Mouse (Mus musculus) C2C12 (cell line): ENCODE measurements at regions not wholly inside any gene's neighbourhood (a gene's known extent, or its start where the extent isn't known, plus 50 kb on each side); places are given as distances from the start of the nearest gene placed in this dataset.

ENCODE experiments used
- CEBPB ChIP-seq: IDR thresholded peaks from one replicate; pipeline ENCODE4 v1.6.1; 2011; ENCODE audit warnings: low read depth, mild to moderate bottlenecking, control low read depth, moderate library complexity
- CTCF ChIP-seq: IDR thresholded peaks from one replicate; pipeline ENCODE4 v1.5.1; 2011; ENCODE audit not compliant: control insufficient read depth, insufficient read depth, insufficient read length
- MAX ChIP-seq: IDR thresholded peaks from one replicate; pipeline ENCODE4 v1.6.1; 2011; ENCODE audit warnings: mild to moderate bottlenecking, control low read depth
- MYOG ChIP-seq: IDR thresholded peaks from one replicate; pipeline ENCODE4 v1.6.1; 2011; ENCODE audit not compliant: control insufficient read depth, insufficient read length; ENCODE audit errors: extremely low read depth
- USF1 ChIP-seq: IDR thresholded peaks from one replicate; pipeline ENCODE4 v1.6.1; 2011; ENCODE audit warnings: low read depth, mild to moderate bottlenecking, control low read depth, moderate library complexity

GRCm38 (mm10) chr10:46072550-46073470, 495.2 kb downstream of the Hace1 start:
- TF ChIP-seq MAX (no peak), USF1 (no peak), CTCF (no peak), CEBPB (no peak), MYOG (no peak)
